Mouse (Mus musculus): Measurements from ENCODE around the gene Frmd8.

Gene Frmd8

GRCm38 (mm10) chr19:5838892-5839165 lies 36.2 kb downstream of the Frmd8 start:
- DNase-seq (ENCODE audit: low spot score): no peak

GRCm38 (mm10) chr19:5838136-5838891 lies 36.8 kb downstream of the Frmd8 start:
- no peak for DNase-seq (ENCODE audit: low spot score)

GRCm38 (mm10) chr19:5837606-5838005 lies 37.5 kb downstream of the Frmd8 start:
- no peak for DNase-seq (ENCODE audit: low spot score)

- no peak for DNase-seq (ENCODE audit: low spot score)
Measured at GRCm38 (mm10) chr19:5836941-5837572, 38.0 kb downstream of the Frmd8 start.

- DNase-seq (ENCODE audit: low spot score): no peak
Measured at GRCm38 (mm10) chr19:5835922-5836430, 39.1 kb downstream of the Frmd8 start.

GRCm38 (mm10) chr19:5835054-5835921 lies 39.8 kb downstream of the Frmd8 start:
- DNase-seq (ENCODE audit: low spot score): no peak

- no peak for DNase-seq (ENCODE audit: low spot score)
Measured at GRCm38 (mm10) chr19:5834260-5834925, 40.7 kb downstream of the Frmd8 start.

- no peak for DNase-seq (ENCODE audit: low spot score)
Measured at GRCm38 (mm10) chr19:5833287-5834100, 41.6 kb downstream of the Frmd8 start.

GRCm38 (mm10) chr19:5832326-5832725 lies 42.7 kb downstream of the Frmd8 start:
- DNase-seq (ENCODE audit: low spot score): no peak

GRCm38 (mm10) chr19:5831958-5832320 lies 43.1 kb downstream of the Frmd8 start:
- DNase-seq (ENCODE audit: low spot score): no peak

GRCm38 (mm10) chr19:5831224-5831957 lies 43.7 kb downstream of the Frmd8 start:
- no peak for DNase-seq (ENCODE audit: low spot score)

GRCm38 (mm10) chr19:5830776-5831175 lies 44.3 kb downstream of the Frmd8 start:
- no peak for DNase-seq (ENCODE audit: low spot score)

GRCm38 (mm10) chr19:5829958-5830615 lies 45.0 kb downstream of the Frmd8 start:
- no peak for DNase-seq (ENCODE audit: low spot score)

- no peak for DNase-seq (ENCODE audit: low spot score)
Measured at GRCm38 (mm10) chr19:5828905-5829304, 46.2 kb downstream of the Frmd8 start.

GRCm38 (mm10) chr19:5828155-5828554 lies 46.9 kb downstream of the Frmd8 start:
- DNase-seq (ENCODE audit: low spot score): no peak

- DNase-seq (ENCODE audit: low spot score): peak; percentile 77
Measured at GRCm38 (mm10) chr19:5827456-5828154, 47.5 kb downstream of the Frmd8 start.

GRCm38 (mm10) chr19:5827044-5827443 lies 48.0 kb downstream of the Frmd8 start:
- no peak for DNase-seq (ENCODE audit: low spot score)

GRCm38 (mm10) chr19:5826731-5827002 lies 48.4 kb downstream of the Frmd8 start:
- no peak for DNase-seq (ENCODE audit: low spot score)

GRCm38 (mm10) chr19:5825901-5826730 lies 49.0 kb downstream of the Frmd8 start:
- no peak for DNase-seq (ENCODE audit: low spot score)
